Mouse (Mus musculus) brain, embryonic 14.5 days (tissue): Measurements from ENCODE around the gene Gm49661.

Experiments
- CTCF ChIP-seq: fragments of 200-500 bp; IDR thresholded peaks from 2 replicates; pipeline ENCODE4 v1.5.1; 2012; ENCODE audit warnings: inconsistent platforms, mild to moderate bottlenecking, moderate library complexity, borderline replicate concordance; ENCODE audit not compliant: insufficient read depth, insufficient read length; ENCODE audit errors: extremely low read depth
- POLR2A ChIP-seq: fragments of 200-500 bp; IDR thresholded peaks from 2 replicates; pipeline ENCODE4 v1.6.1; 2012; ENCODE audit warnings: mild to moderate bottlenecking, inconsistent platforms, borderline replicate concordance; ENCODE audit not compliant: poor library complexity, insufficient read depth, insufficient read length, severe bottlenecking; ENCODE audit errors: extremely low read depth

DNA sequence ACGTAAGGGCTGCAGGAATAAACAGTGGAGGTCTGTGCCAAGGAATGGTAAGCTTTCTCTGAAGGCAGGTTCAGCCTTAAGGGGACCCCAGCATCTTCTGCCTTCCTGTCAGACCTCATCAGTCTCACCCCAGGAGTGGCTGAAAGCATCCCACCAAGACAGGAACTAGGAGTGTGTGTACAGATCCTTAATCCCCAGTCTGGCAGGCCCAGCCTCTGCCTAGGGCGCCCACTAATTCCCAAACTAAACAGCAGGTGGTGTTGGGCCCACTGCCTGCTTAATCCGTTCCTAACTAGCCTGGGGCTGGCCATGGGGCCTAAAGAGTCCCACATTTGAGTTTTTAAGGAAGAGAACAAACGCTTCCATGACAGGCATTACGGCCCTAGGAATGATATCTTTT, 48.0 kb upstream of the Gm49661 start:
- no peak for TF ChIP-seq CTCF
- no peak for TF ChIP-seq POLR2A
